Mouse (Mus musculus) testis, adult 2 months (tissue): ENCODE data around the gene Fbxl5.

Source experiments
- CTCF ChIP-seq: fragments of 200-500 bp; IDR thresholded peaks from 2 replicates; pipeline ENCODE4 v1.5.1; 2012; ENCODE audit warnings: low read depth, mild to moderate bottlenecking, inconsistent platforms, low read length, moderate library complexity; ENCODE audit not compliant: control insufficient read depth, insufficient read depth, insufficient replicate concordance
- POLR2A ChIP-seq: fragments of 200-500 bp; IDR thresholded peaks from 2 replicates; pipeline ENCODE4 v1.6.1; 2012; ENCODE audit warnings: low read depth, mild to moderate bottlenecking, inconsistent platforms, low read length, moderate library complexity; ENCODE audit not compliant: control insufficient read depth

DNA sequence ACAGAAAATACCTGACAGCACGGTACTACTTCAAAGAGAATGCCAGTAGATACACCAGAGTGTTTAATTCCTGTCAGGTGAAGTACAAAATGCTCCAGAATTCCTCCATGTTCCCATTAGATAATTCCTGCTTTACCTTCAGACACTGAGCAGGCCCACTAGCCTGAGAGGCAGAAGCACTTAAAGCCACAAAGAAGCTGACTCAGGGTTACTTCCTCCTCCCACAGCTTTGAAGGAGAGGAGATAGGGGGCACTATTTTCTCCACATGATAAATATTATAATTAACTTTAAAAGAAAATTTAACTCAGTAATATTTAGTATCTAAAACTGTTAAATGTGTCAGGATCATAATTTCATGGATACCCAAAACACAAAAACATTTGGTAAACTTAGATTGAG, 77.3 kb downstream of the Fbxl5 start:
- no peak for TF ChIP-seq CTCF
- TF ChIP-seq POLR2A, result no peak
